In genomic region chr1:37634658-37635057, GRCm38 (mm10) we compare ENCODE assay signal across 8 mouse cellular contexts.
A peak's percentile ranks its signal among the peaks of the same experiment; 100 is the strongest.
DNase-seq lines count a peak whose midpoint lies in the region; ATAC-seq lines count a peak whose summit lies in the region.

No protein-coding gene starts in this region.

- H3K27me3 ChIP-seq in neural tube, embryonic 15.5 days (replicated peaks) = no peaks in the 10 kb centered on the region; the same call in 1 of the 2 replicates
- no peaks in the 10 kb centered on the region for H3K27me3 ChIP-seq in forebrain, embryonic 16.5 days (replicated peaks; ENCODE audit: control insufficient read depth, insufficient read depth, low read length)

- H3K4me1 ChIP-seq in neural tube, embryonic 15.5 days = peaks cover 8% of the 10 kb centered on the region; the same call in 1 of the 2 replicates
- H3K4me1 ChIP-seq in forebrain, embryonic 16.5 days (replicated peaks; ENCODE audit: control insufficient read depth, insufficient read depth, low read length) = 0 out of 2 replicates have a peak, but pooled peaks cover 3% of the 10 kb centered on the region

- no peak overlapping the region for H3K4me3 ChIP-seq in neural tube, embryonic 15.5 days (replicated peaks)
- H3K4me3 ChIP-seq in forebrain, embryonic 16.5 days (replicated peaks; ENCODE audit: low read length) = no peak overlapping the region

- DNase-seq in gastrocnemius, adult 18-20 months (ENCODE audit: low spot score) = peak; percentile 22
- DNase-seq in gastrocnemius, postnatal 25 days = no peak
- peak; percentile 41 for DNase-seq in neural tube, embryonic 10.5 days (ENCODE audit: extremely low spot score, low spot score)
- DNase-seq in adrenal gland, postnatal 25 days = peak; percentile 50
- peak; percentile 59 for DNase-seq in lung, postnatal 14 days
- DNase-seq in thymus, postnatal 10 days (ENCODE audit: low spot score in 2 of 2) = peak; percentile 30 to 78

- no peak for ATAC-seq in neural tube, embryonic 15.5 days (ENCODE audit: low FRiP score)
- peak; percentile 33; the same call in 1 of the 2 replicates for ATAC-seq in forebrain, embryonic 16.5 days

- WGBS in neural tube, embryonic 15.5 days = 28% methylated on average over 4 of the region's 4 CpGs
- 30% methylated on average over 4 of the region's 4 CpGs for WGBS in forebrain, embryonic 16.5 days

- H3K27ac ChIP-seq in neural tube, embryonic 15.5 days (replicated peaks) = no peak overlapping the region
- H3K27ac ChIP-seq in forebrain, embryonic 16.5 days (ENCODE audit: low read length) = no peak overlapping the region

- no peaks in the 10 kb centered on the region for H3K9me3 ChIP-seq in neural tube, embryonic 15.5 days (replicated peaks)
- no peaks in the 10 kb centered on the region for H3K9me3 ChIP-seq in forebrain, embryonic 16.5 days (ENCODE audit: control insufficient read depth, low read length)

- H3K36me3 ChIP-seq in neural tube, embryonic 15.5 days = no peaks in the 10 kb centered on the region
- no peaks in the 10 kb centered on the region for H3K36me3 ChIP-seq in forebrain, embryonic 16.5 days (ENCODE audit: control insufficient read depth, insufficient read depth)

- no peak overlapping the region for H3K4me2 ChIP-seq in neural tube, embryonic 15.5 days
- H3K4me2 ChIP-seq in forebrain, embryonic 16.5 days (ENCODE audit: low read length) = no peak overlapping the region

- no peak overlapping the region for H3K9ac ChIP-seq in neural tube, embryonic 15.5 days (replicated peaks)
- H3K9ac ChIP-seq in forebrain, embryonic 16.5 days (replicated peaks; ENCODE audit: low read depth, low read length) = no peak overlapping the region
